ENCODE assay signal across 24 mouse cellular contexts in genomic region chr7:115944250-115944649, GRCm38 (mm10).
A peak's percentile ranks its signal among the peaks of the same experiment; 100 is the strongest.
DNase-seq lines count a peak whose midpoint lies in the region; ATAC-seq and TF ChIP-seq lines count a peak whose summit lies in the region.
"Had no signal": no experiment of that assay in that cellular context is flagged by ENCODE, and none has a peak within 500 bp of the region (broad histone marks: within the 10 kb centered on the region; RNA-seq: fewer than 3 reads in every experiment).

No protein-coding gene starts in this region.

- TF ChIP-seq CTCF in layer of hippocampus, adult 2 months (conservative IDR thresholded peaks at IDR 0.05): no peak

- no peaks in the 10 kb centered on the region for H3K9me3 ChIP-seq in lung, embryonic 16.5 days (ENCODE audit: control insufficient read depth, low read length)
- no peaks in the 10 kb centered on the region for H3K9me3 ChIP-seq in midbrain, embryonic 11.5 days (ENCODE audit: control insufficient read depth, low read length)
- no peaks in the 10 kb centered on the region for H3K9me3 ChIP-seq in midbrain, embryonic 13.5 days
- H3K9me3 ChIP-seq in limb, embryonic 12.5 days: no peaks in the 10 kb centered on the region
- H3K9me3 ChIP-seq: forebrain, embryonic 10.5 days; forebrain, embryonic 13.5 days; heart, embryonic 10.5 days; heart, embryonic 13.5 days had no signal

- H3K4me3 ChIP-seq in layer of hippocampus, adult 2 months: no peak overlapping the region
- no peak overlapping the region for H3K4me3 ChIP-seq in lung, embryonic 16.5 days (ENCODE audit: low read length)
- no peak overlapping the region for H3K4me3 ChIP-seq in midbrain, embryonic 11.5 days (ENCODE audit: low read depth, low read length)
- H3K4me3 ChIP-seq in midbrain, embryonic 13.5 days (replicated peaks): no peak overlapping the region
- H3K4me3 ChIP-seq in limb, embryonic 12.5 days (replicated peaks): no peak overlapping the region
- H3K4me3 ChIP-seq: forebrain, embryonic 10.5 days; forebrain, embryonic 13.5 days; heart, embryonic 10.5 days; heart, embryonic 13.5 days had no signal

- no peaks in the 10 kb centered on the region; the same call in 1 of the 2 replicates for H3K36me3 ChIP-seq in lung, embryonic 16.5 days (ENCODE audit: control insufficient read depth, insufficient read depth, low read length)
- no peaks in the 10 kb centered on the region for H3K36me3 ChIP-seq in midbrain, embryonic 11.5 days (ENCODE audit: control insufficient read depth, insufficient read depth, low read length)
- H3K36me3 ChIP-seq in midbrain, embryonic 13.5 days: no peaks in the 10 kb centered on the region
- H3K36me3 ChIP-seq in limb, embryonic 12.5 days: peaks cover 10% of the 10 kb centered on the region

- H3K27ac ChIP-seq in layer of hippocampus, adult 2 months: peak overlapping the region; percentile 4; the same call in 1 of the 2 replicates
- peak overlapping the region; percentile 72 for H3K27ac ChIP-seq in lung, embryonic 16.5 days (ENCODE audit: low read length)
- no peak overlapping the region for H3K27ac ChIP-seq in midbrain, embryonic 11.5 days (ENCODE audit: low read depth, low read length)
- no peak overlapping the region for H3K27ac ChIP-seq in midbrain, embryonic 13.5 days
- 0 out of 2 replicates have a peak overlapping the region, but pooled peaks have one; percentile 20 for H3K27ac ChIP-seq in limb, embryonic 12.5 days
- H3K27ac ChIP-seq: forebrain, embryonic 10.5 days; forebrain, embryonic 13.5 days; heart, embryonic 10.5 days; heart, embryonic 13.5 days; hindbrain, embryonic 14.5 days had no signal

- no peak overlapping the region for H3K9ac ChIP-seq in lung, embryonic 16.5 days (ENCODE audit: low read length)
- H3K9ac ChIP-seq in midbrain, embryonic 11.5 days (ENCODE audit: low read length): no peak overlapping the region
- no peak overlapping the region for H3K9ac ChIP-seq in midbrain, embryonic 13.5 days (replicated peaks)
- no peak overlapping the region for H3K9ac ChIP-seq in limb, embryonic 12.5 days (replicated peaks)
- H3K9ac ChIP-seq: forebrain, embryonic 13.5 days; heart, embryonic 13.5 days; hindbrain, embryonic 14.5 days had no signal

- no peaks in the 10 kb centered on the region for H3K4me1 ChIP-seq in lung, embryonic 16.5 days (replicated peaks; ENCODE audit: control insufficient read depth, insufficient read depth, low read length)
- peaks cover 7% of the 10 kb centered on the region; the same call in 1 of the 2 replicates for H3K4me1 ChIP-seq in midbrain, embryonic 11.5 days (ENCODE audit: control insufficient read depth, insufficient read depth, low read length)
- H3K4me1 ChIP-seq in midbrain, embryonic 13.5 days (replicated peaks): peaks cover 8% of the 10 kb centered on the region
- H3K4me1 ChIP-seq in limb, embryonic 12.5 days (replicated peaks): peaks cover 38% of the 10 kb centered on the region

- WGBS in lung, embryonic 16.5 days: 52% methylated on average over 5 of the region's 5 CpGs
- WGBS in midbrain, embryonic 11.5 days: 87% methylated on average over 5 of the region's 5 CpGs
- WGBS in midbrain, embryonic 13.5 days: 69% methylated on average over 5 of the region's 5 CpGs
- WGBS in limb, embryonic 12.5 days: 45% methylated on average over 5 of the region's 5 CpGs

- H3K27me3 ChIP-seq in lung, embryonic 16.5 days (ENCODE audit: control insufficient read depth, insufficient read depth, low read depth, low read length): no peaks in the 10 kb centered on the region
- H3K27me3 ChIP-seq in midbrain, embryonic 11.5 days (ENCODE audit: control insufficient read depth, insufficient read depth, low read length): no peaks in the 10 kb centered on the region
- H3K27me3 ChIP-seq in midbrain, embryonic 13.5 days: no peaks in the 10 kb centered on the region
- no peaks in the 10 kb centered on the region for H3K27me3 ChIP-seq in limb, embryonic 12.5 days
- H3K27me3 ChIP-seq: forebrain, embryonic 13.5 days; heart, embryonic 13.5 days had no signal

- ATAC-seq in lung, embryonic 16.5 days (ENCODE audit: low read depth): peak; percentile 86; the same call in 1 of the 2 replicates
- no peak for ATAC-seq in midbrain, embryonic 11.5 days (ENCODE audit: low FRiP score)
- no peak for ATAC-seq in midbrain, embryonic 13.5 days
- no peak; the same call in 1 of the 2 replicates for ATAC-seq in limb, embryonic 12.5 days (ENCODE audit: insufficient number of reproducible peaks, insufficient read depth, low FRiP score, low TSS enrichment, low read depth)
- ATAC-seq: activated CD4-positive, CD25-positive, alpha-beta regulatory T cell, adult 4 months; forebrain, embryonic 13.5 days; forebrain, embryonic 16.5 days had no signal

- H3K4me2 ChIP-seq in lung, embryonic 16.5 days (ENCODE audit: low read depth, low read length): peak overlapping the region; percentile 27; the same call in 1 of the 2 replicates
- no peak overlapping the region for H3K4me2 ChIP-seq in midbrain, embryonic 11.5 days
- H3K4me2 ChIP-seq in midbrain, embryonic 13.5 days (replicated peaks): no peak overlapping the region
- no peak overlapping the region for H3K4me2 ChIP-seq in limb, embryonic 12.5 days
- H3K4me2 ChIP-seq: forebrain, embryonic 13.5 days; heart, embryonic 13.5 days; hindbrain, embryonic 14.5 days had no signal

- no peak for DNase-seq in layer of hippocampus, adult 2 months (ENCODE audit: low spot score in 2 of 2)
- no peak for DNase-seq in layer of hippocampus, adult 11-12 months (ENCODE audit: low spot score)
- DNase-seq in lung, postnatal 25 days (ENCODE audit: low spot score): no peak
- DNase-seq in midbrain, embryonic 11.5 days (ENCODE audit: low spot score, missing footprints): peak; percentile 33
- no peak for DNase-seq in cerebellum, postnatal 36 days
- DNase-seq: adrenal gland, adult 8-10 months; adrenal gland, postnatal 25 days; cerebellum, adult 11-12 months; cerebellum, adult 8-10 months; cerebellum, postnatal 10 days; gastrocnemius, postnatal 25 days; heart, adult 18-20 months; heart, postnatal 14 days; heart, postnatal 4 days had no signal

Comparison
In these comparisons a context has a peak if more than half of its experiments do, and no peak if none do; other contexts are left out.
1. H3K27ac ChIP-seq: peak in layer of hippocampus, adult 2 months (single experiment), lung, embryonic 16.5 days (single experiment) and limb, embryonic 12.5 days (single experiment); none in midbrain, embryonic 11.5 days (single experiment) and midbrain, embryonic 13.5 days (single experiment).